Mouse (Mus musculus): ENCODE results near the gene Cyb5r1. TPM values are rescaled to one million over a fixed set of nuclear protein-coding genes. Genes with fewer than 3 reads are reported as not detected.
"Not testable (repeated sequence)": the region's sequence is repeated elsewhere in the genome, so short reads cannot be mapped to it uniquely, and the experiment has no call there.

The Cyb5r1 gene
- total RNA-seq, 2 experiments from 2014 or later: 24.8 to 38.9 TPM

- no peak for ATAC-seq (replicated peaks; ENCODE audit: low FRiP score, low TSS enrichment, poor library complexity, severe bottlenecking)
Measured at GRCm38 (mm10) chr1:134411706-134412629, 6.6 kb downstream of the Cyb5r1 start.

- no peak for ATAC-seq (replicated peaks; ENCODE audit: low FRiP score, low TSS enrichment, poor library complexity, severe bottlenecking)
Measured at GRCm38 (mm10) chr1:134414038-134414437, 8.7 kb downstream of the Cyb5r1 start.

- ATAC-seq (replicated peaks; ENCODE audit: low FRiP score, low TSS enrichment, poor library complexity, severe bottlenecking): peak; percentile 26
Measured at GRCm38 (mm10) chr1:134414501-134415167, 9.3 kb downstream of the Cyb5r1 start.

GRCm38 (mm10) chr1:134415168-134415831, 9.9 kb downstream of the Cyb5r1 start, which contains the start of gene Adipor1:
Gene Adipor1, plus strand, starts transcription at chr1:134415378.
- peak; percentile 98 for ATAC-seq (replicated peaks; ENCODE audit: low FRiP score, low TSS enrichment, poor library complexity, severe bottlenecking)

GRCm38 (mm10) chr1:134418414-134418975, 13.1 kb downstream of the Cyb5r1 start:
- ATAC-seq (replicated peaks; ENCODE audit: low FRiP score, low TSS enrichment, poor library complexity, severe bottlenecking): no peak

GRCm38 (mm10) chr1:134419176-134419575, 13.8 kb downstream of the Cyb5r1 start:
- ATAC-seq (replicated peaks; ENCODE audit: low FRiP score, low TSS enrichment, poor library complexity, severe bottlenecking): no peak

- no peak for ATAC-seq (replicated peaks; ENCODE audit: low FRiP score, low TSS enrichment, poor library complexity, severe bottlenecking)
Measured at GRCm38 (mm10) chr1:134419751-134420458, 14.5 kb downstream of the Cyb5r1 start.

GRCm38 (mm10) chr1:134423911-134424310, 18.6 kb downstream of the Cyb5r1 start:
- no peak for ATAC-seq (replicated peaks; ENCODE audit: low FRiP score, low TSS enrichment, poor library complexity, severe bottlenecking)

- ATAC-seq (replicated peaks; ENCODE audit: low FRiP score, low TSS enrichment, poor library complexity, severe bottlenecking): peak; percentile 99
Measured at GRCm38 (mm10) chr1:134426289-134426688, 20.9 kb downstream of the Cyb5r1 start.

GRCm38 (mm10) chr1:134433002-134433401, 27.6 kb downstream of the Cyb5r1 start:
- ATAC-seq (replicated peaks; ENCODE audit: low FRiP score, low TSS enrichment, poor library complexity, severe bottlenecking): no peak

- ATAC-seq (replicated peaks; ENCODE audit: low FRiP score, low TSS enrichment, poor library complexity, severe bottlenecking): no peak
Measured at GRCm38 (mm10) chr1:134433473-134433872, 28.1 kb downstream of the Cyb5r1 start.

GRCm38 (mm10) chr1:134435414-134435813, 30.1 kb downstream of the Cyb5r1 start:
- peak; percentile 77 for ATAC-seq (replicated peaks; ENCODE audit: low FRiP score, low TSS enrichment, poor library complexity, severe bottlenecking)

- no peak for ATAC-seq (replicated peaks; ENCODE audit: low FRiP score, low TSS enrichment, poor library complexity, severe bottlenecking)
Measured at GRCm38 (mm10) chr1:134440437-134440836, 35.1 kb downstream of the Cyb5r1 start.

GRCm38 (mm10) chr1:134441737-134442136, 36.4 kb downstream of the Cyb5r1 start:
- ATAC-seq (replicated peaks; ENCODE audit: low FRiP score, low TSS enrichment, poor library complexity, severe bottlenecking): not testable (repeated sequence)

GRCm38 (mm10) chr1:134442394-134442793, 37.0 kb downstream of the Cyb5r1 start:
- no peak for ATAC-seq (replicated peaks; ENCODE audit: low FRiP score, low TSS enrichment, poor library complexity, severe bottlenecking)

GRCm38 (mm10) chr1:134443288-134443687, 37.9 kb downstream of the Cyb5r1 start:
- ATAC-seq (replicated peaks; ENCODE audit: low FRiP score, low TSS enrichment, poor library complexity, severe bottlenecking): not testable (repeated sequence)

- ATAC-seq (replicated peaks; ENCODE audit: low FRiP score, low TSS enrichment, poor library complexity, severe bottlenecking): no peak
Measured at GRCm38 (mm10) chr1:134445418-134445817, 40.1 kb downstream of the Cyb5r1 start.

- not testable (repeated sequence) for ATAC-seq (replicated peaks; ENCODE audit: low FRiP score, low TSS enrichment, poor library complexity, severe bottlenecking)
Measured at GRCm38 (mm10) chr1:134448537-134448936, 43.2 kb downstream of the Cyb5r1 start.

- ATAC-seq (replicated peaks; ENCODE audit: low FRiP score, low TSS enrichment, poor library complexity, severe bottlenecking): no peak
Measured at GRCm38 (mm10) chr1:134450201-134450600, 44.8 kb downstream of the Cyb5r1 start.
